Mouse (Mus musculus) spleen, postnatal 10 days (tissue): ENCODE data around the gene Hnrnpm.

Source experiments
- DNase-seq, 2 experiments: peaks; one replicate each; pipeline ENCODE4 v3.0.0; 2021 to 2022; ENCODE audit warnings: low spot score in 2 of 2

Hnrnpm gene

GRCm38 (mm10) chr17:33599836-33600475 lies 86.7 kb downstream of the Hnrnpm start:
- no peak for DNase-seq

GRCm38 (mm10) chr17:33598506-33598905 lies 88.2 kb downstream of the Hnrnpm start:
- DNase-seq: no peak

- DNase-seq: no peak
Measured at GRCm38 (mm10) chr17:33597271-33597670, 89.4 kb downstream of the Hnrnpm start.
